Mouse (Mus musculus) layer of hippocampus, adult 11-12 months (tissue): ENCODE measurements around the gene Fam198a.
"Not testable (repeated sequence)": the region's sequence is repeated elsewhere in the genome, so short reads cannot be mapped to it uniquely, and the experiment has no call there.

Experiments used
- DNase-seq: peaks from one replicate; pipeline ENCODE4 v3.0.0; 2022; ENCODE audit warnings: low spot score

Fam198a gene

DNA sequence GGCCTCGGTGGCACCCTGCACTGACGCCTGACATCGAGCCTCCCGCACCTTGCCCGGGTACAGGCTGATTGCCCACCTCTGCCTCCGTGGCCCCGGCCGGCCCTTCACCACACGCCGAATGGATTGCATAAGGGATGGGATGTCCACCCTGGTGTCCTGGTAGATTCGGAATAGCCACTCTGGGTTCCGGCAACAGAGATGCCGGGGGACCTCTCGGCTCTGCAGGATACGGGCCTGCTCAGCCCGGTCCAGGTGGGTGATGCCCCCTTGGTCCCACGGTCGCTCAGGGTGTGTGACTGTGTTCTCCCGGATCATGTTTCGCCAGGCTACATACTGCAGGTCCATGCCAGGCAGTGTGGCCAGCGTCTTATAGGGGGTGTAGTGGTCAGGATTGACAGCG is 31.4 kb downstream of the Fam198a start:
- DNase-seq = no peak

DNA sequence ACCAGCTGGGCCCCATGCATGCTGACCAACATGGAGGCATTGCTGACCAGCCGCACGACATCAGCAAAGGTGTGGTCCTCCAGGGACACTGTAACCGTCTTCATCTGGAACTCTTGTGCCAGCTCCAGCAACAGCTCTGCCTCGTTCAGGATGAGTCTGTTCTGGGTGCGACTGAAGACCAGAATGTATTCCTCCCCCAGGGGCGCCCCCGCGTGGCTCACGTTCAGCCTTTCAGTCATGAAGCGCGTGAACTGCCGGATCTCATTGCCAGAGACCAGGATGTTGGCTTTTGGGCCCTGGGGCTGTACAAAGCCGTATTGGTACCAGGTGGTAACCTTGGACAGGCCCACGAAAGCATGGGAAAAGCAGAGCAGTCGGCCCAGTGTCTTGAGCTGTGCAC is 31.9 kb downstream of the Fam198a start:
- DNase-seq = peak; percentile 46

DNA sequence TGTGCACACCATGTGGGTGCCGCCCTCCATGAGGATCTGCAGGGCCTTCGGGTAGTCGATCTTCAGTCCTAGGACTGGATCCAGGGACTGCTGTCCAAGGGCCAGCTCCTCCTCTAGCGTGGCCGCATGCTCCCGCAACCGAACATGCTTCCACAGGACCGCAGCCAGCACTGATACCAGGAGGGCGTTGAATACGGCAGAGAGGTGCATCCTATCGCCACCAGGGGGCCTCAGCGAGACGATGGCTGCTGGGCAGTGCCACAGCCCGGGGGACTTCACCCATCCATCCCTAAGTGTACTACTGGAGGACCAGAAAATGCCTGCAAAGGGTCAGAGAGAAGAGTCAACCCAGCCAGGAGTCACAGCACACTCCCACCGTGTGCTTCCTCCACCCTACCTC is 32.7 kb downstream of the Fam198a start:
- peak; percentile 84 for DNase-seq

- DNase-seq = peak; percentile 78
Measured at GRCm38 (mm10) chr9:121984465-121985461, 34.0 kb downstream of the Fam198a start.

DNA sequence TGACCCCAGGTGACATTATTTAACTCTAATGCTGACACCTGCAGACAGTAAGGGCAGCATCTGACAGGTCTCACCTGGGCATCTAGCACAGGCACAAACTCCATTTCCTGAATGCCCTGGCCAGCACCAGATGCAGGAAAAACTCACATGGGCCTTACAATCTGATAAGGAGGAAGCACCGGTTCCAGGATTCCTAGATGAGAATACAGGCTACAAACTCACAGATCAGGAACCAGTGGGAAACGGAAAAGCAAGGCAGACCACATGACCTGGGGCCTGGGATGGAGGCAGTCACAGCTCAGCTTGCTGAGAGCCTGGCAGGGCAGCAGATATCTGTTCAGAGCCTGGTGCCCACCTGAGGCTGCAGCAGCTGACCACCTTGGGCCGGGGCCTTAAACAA is 38.1 kb downstream of the Fam198a start:
- DNase-seq = no peak

- DNase-seq = no peak
Measured at GRCm38 (mm10) chr9:121989536-121989935, 38.7 kb downstream of the Fam198a start.

GRCm38 (mm10) chr9:121991041-121991440 is 40.3 kb downstream of the Fam198a start:
- no peak for DNase-seq

GRCm38 (mm10) chr9:121993047-121993446 is 42.3 kb downstream of the Fam198a start:
- DNase-seq = no peak

DNA sequence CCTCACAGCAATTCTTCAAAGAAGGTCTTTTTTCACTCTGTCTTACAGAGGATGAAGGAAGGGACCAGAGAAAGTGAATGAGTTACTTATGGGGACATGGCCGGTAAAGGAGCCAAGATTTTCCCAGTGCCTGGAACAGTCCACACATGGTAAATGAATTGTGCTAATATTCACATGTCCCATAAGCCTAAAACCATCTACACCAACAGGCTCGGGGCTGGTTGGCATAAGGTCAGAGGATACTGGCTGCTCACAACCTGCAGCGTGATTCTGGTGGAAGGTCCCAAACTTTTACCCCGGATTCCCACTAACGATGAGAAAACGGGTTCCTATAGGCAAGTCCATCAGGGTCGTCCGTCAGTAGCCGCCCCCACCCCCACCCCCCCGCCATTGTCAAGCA is 44.3 kb downstream of the Fam198a start:
- no peak for DNase-seq

DNA sequence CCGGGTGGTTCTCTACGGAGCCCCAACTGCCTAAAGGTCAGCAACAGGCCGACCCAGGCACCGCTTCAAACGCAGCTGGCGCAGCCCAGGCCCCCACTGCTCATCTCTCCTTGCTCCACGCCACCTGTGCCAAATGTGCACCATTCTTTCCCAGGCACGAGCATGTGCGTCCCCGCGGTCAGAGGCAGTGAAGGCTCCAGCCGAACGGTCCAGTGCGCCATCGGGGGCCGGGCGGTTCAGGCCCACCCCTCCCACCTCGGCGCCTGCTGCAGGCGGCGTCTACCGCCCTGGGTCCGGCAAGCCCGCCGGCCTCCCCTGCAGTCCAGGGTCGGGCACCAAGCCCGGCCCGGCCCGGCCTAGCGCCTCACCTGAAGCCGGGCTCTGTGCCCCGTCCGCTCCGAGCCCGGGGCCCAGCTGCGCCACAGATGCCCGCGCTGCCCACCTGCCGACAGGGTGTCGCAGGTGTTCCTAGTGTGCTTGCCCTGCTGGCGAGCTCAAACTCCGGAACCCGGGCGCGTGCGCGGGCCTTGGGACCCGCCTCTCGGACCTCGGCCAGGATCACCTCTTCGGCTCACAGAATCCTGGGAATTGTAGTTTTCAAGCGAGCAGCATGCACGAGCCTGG is 44.8 kb downstream of the Fam198a start:
- peak; percentile 87 for DNase-seq

GRCm38 (mm10) chr9:121997010-121997409 is 46.2 kb downstream of the Fam198a start, which contains the start of gene Pomgnt2:
TSS of gene Pomgnt2 (minus strand) at chr9:121997110.
- DNase-seq = no peak

- no peak for DNase-seq
Measured at GRCm38 (mm10) chr9:121997978-121998377, 47.2 kb downstream of the Fam198a start.

DNA sequence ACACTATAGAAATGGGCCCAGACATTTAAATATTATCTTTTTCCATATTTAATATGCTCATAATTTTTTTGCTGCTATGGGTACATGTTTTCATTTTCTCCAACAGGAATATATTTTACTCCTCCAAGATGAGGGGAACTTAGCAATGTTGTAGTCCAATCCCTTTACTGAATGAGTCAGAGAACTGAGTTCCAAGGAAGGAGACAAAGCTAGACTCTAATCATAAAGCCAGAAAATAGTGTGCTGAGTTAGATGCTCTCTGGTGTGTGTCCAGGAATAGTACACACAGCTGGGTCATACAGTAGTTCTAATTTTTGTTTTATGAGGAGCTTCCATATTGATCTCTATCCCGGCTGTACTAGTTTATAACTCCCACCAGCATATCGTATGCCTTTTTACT is 55.4 kb downstream of the Fam198a start:
- no peak for DNase-seq

DNA sequence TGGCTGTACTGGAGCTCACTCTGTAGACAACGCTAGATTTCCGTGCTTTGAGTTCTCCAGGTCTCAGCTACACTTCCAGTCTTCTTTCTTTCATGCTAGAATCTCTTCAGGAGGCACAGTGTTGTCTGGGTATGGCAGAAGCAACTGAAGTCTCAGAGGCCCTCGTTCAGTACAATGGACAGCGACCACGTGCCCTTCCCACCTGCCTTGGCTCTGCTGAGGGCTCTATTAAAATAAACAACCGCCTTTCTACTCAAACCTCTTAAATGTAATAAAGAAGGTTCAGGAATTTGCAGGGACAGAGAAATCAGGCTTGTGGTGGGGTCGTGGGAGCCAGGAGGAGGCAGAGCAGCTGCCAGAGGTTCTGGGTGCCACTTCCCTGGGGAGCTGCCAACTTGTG is 55.8 kb downstream of the Fam198a start:
- DNase-seq = no peak

DNA sequence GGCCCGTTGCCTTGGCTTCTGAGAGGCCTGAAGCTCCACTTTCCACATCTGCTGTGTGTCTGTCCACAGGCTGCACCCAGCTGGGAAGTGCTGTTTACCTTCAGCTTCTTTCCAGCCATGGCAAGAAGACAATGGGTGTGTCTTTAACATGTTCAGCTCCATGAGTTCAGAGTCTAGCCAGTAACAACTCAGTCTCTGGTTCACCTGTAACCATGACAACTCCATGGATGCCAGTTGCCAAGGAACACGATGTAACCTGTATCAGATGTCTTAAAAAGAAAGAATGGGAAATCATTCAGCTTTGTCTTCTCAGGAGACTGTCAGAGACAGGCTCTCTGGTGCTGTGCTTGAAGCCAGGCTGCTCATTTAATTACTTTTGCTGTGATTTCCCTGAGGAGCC is 58.1 kb downstream of the Fam198a start:
- no peak for DNase-seq

DNA sequence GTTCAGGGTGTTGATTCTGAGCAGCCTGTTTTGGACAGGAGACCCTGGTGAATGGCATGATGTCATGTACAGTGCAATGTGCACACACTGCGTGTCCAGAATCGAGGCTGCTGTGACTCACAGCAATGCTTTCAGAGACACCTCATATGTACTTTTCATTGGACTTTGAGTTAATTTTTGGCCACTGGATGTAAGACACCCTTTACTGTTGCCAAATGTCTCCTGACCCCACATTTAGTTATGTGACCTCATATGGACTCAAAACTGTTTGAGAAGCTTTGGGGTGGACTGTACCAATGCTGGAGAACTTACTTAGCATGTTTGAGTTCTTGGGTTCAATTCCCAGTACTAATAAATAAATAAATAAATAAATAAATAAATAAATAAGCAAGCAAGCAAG is 60.0 kb downstream of the Fam198a start:
- DNase-seq = no peak

- no peak for DNase-seq
Measured at GRCm38 (mm10) chr9:122012816-122013215, 62.0 kb downstream of the Fam198a start.

GRCm38 (mm10) chr9:122013629-122014028 is 62.8 kb downstream of the Fam198a start:
- DNase-seq = no peak

DNA sequence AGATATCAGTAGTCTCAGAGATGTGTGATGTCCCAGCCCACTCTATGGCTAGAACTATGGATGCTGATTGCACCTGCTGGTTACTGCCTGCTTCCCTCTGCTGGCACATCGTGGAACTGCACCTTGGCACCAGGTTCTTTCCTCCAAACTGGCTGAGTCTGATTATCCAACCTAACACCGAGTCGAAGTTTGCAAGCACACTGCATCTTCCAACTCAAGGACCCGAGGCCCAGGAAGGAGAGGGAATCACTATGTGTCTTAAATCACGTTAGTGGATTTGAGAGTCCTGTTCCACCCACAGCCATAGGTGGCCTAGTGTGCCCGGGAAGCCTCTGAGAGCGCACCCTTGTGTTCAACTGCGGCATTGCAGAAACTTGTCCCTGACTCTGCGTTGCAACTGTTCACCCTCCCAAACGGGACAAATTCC is 63.5 kb downstream of the Fam198a start:
- DNase-seq = peak; percentile 85

DNA sequence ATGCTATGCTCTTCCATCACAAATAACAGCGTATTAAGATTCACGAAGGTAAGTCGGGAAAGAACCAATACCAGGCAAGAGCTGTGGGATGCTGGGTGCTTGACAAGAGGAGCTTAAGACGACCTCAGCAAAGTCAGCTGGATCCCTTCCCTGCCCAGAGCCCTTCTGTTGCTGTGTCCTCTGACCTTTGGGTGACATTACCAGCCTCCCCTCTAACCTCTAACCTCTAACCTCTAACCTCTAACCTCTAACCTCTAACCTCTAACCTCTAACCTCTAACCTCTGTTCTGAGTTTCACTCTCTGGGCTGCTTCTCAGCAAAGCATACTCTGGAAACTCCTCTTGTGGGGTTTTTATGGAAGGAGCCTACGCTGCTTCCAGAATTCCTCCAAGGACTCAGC is 67.3 kb downstream of the Fam198a start:
- DNase-seq = no peak

- peak; percentile 66 for DNase-seq
Measured at GRCm38 (mm10) chr9:122018782-122019395, 68.1 kb downstream of the Fam198a start.

GRCm38 (mm10) chr9:122020321-122020720 is 69.5 kb downstream of the Fam198a start:
- DNase-seq = no peak

DNA sequence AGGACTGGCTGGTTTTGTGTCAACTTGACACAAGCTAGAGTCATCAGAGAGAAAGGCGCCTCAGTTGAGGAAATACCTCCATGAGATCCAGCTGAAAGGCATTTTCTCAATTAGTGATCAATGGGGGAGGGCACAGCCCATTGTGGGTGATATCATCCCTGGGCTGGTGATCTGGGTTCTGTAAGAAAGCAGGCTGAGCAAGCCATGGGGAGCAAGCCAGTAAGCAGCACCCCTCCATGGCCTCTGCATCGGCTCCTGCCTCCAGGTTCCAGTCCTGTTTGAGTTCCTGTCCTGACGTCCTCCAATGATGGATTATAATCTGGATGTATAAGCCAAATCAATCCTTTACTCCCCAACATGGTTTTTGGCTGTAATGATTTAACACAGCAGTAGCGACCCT is 70.4 kb downstream of the Fam198a start:
- not testable (repeated sequence) for DNase-seq
